Mouse (Mus musculus): ENCODE results near the gene Dgkg. TPM values are rescaled to one million over a fixed set of nuclear protein-coding genes. Genes with fewer than 3 reads are reported as not detected.
A peak's percentile ranks its signal among the peaks of the same experiment; 100 is the strongest.

Dgkg gene
- under 1 TPM; 0.82 to 0.88 TPM for total RNA-seq (2021)
- long read RNA-seq, experiment 1, partial matches to known transcripts, result 0 of 1 reads
- long read RNA-seq, experiment 1, other reads (novel, unspliced or antisense), result 0 of 1 reads
- long read RNA-seq, experiment 2, partial matches to known transcripts, result 0 of 1 reads
- long read RNA-seq, experiment 2, other reads (novel, unspliced or antisense), result 0 of 1 reads

DNA sequence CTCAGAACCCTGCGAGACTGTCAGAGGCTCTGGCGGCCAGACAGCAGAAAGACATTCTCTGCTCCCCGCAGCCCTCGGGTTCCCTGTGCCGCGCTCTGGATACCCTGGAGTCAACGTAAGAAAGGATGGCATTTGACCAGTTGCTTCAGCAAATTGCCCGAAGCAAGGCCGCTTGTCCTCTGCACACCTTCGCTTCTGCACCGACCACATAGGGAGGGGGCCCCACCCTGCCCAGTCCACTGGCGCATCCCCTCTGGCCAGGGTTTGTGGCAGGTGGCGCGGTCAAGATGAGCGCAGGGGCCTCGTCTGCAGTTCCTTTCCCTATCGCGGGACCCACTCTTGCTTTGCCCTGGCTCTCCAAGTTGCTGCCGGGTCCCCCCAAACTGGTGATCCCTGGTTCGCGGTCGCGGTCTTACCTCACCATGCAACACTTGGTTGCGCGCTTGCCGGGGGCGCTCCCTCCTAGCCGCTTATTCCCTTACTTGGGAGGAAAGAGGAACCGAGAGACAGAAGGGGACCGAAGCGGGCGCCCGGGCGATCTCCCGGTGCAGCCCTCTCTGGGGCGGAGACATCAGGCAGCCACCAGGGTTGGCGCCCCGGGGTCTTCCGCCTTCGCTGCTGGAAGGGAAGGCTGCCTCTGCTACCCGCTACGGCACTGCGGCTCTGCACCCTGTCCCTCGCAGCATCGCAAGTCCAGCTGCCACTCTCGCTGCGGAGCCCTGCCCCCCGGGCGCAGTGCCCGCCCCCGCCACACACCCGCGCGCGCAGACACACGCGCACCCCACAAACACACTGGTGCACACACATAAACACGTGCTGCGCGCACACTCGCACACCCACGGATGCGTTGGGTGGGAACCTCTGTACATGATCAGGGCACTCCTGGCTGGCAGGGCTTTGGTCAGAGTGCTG is at the start of gene Dgkg:
Dgkg (minus strand) TSS at position 689 of the 912 bp plus-strand sequence.
- peak; percentile 27 for DNase-seq

DNA sequence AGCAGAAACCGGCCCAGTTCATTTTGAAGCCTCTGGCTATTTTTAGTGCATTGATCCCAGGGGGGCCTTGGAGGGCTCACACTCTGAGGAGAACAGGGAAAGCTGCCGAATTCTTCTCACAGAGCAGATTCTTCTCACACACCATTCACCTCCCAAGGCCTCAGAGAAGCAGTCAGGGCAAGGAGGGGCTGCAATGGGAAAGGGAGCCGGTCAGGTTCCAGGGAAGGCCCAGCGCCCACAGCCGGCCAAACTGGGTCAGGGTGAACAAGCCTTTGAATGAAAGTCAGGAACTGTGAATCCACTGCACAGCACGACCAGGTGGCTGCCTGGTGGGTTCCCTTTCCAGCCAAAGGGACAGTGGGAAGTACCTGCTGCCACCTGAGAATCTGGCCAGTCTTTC is 47.9 kb upstream of the Dgkg start:
- no peak for DNase-seq

DNA sequence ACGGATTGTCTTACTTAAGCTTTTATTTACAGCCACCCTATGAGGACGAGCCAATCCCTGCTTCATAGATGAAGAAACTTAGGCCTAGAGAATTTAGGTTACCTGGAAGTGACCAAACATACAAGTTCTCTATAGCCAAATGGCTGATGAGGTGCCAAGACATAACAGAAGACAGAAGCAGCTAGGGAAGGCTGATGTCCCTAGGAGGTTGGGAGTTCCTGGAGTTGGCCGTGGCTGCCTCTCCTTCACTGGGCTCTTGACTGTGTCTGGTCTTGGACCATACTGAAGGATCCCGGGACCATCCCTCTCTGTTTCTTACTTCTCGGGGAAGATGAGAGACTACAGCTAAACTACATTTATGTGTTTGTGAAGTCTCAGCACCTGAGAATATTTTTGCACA is 47.1 kb upstream of the Dgkg start:
- DNase-seq, result no peak

DNA sequence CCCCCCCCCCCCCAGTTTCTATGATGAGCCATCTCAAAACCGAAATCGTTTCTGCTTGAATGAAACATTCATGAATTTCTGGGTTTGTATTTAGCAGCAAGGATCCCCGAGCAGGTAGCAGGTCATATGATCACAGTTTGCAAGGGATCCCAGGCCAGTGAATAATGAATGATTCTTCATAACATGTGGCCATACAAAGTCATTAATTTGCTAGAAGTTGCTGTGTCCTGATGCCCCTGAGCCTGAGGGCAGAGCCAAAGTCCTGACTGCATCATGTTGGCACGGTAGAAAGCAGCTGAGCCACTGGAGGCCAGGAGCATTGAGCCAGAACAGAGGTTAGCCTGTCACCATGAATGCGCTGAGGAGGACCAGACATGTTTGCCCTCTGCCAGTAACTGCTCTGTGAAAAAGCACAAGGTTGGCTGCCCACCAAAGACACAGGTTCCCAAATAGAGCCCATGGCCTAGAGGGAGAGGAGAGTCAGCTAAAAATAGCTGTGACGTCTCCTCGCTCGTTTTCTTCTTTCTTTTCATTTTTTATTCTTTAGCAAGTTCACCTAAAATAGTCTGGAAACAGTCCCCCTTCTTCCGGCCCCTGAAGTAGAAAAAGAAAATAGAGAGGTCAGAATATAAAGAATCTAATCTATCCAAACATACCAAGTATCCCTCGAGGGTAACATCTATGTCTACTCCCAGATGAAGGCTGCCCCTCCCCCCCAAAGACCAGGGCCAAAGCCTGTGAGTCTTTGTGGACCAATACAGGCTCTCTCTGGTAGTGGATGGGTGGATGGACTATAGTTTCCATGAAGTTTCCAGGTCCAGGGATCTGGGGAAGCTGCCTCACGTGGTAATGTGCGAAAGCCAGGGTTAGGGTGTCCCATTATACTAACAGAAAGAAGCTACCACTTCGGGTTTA is 42.1 kb upstream of the Dgkg start:
- peak; percentile 45 for DNase-seq

DNA sequence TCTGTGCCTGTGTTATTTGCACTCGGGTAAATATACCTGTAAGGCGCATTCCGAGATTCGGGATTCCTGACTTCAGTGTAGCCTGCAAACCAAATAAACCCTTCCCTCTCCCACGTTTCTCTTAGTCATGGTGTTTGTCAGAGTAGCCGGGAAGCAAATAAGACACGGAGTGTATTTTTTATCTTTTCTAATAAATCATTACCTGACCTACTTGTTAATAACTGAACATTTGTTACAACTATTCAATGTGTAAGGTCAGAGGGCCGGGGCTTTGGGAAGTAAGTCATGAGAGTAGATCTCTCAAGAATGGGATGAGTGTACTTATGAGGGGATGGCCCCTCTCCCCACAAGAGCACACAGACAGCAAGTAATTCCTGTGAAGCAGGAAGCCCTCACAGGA is 41.1 kb upstream of the Dgkg start:
- DNase-seq, result no peak

DNA sequence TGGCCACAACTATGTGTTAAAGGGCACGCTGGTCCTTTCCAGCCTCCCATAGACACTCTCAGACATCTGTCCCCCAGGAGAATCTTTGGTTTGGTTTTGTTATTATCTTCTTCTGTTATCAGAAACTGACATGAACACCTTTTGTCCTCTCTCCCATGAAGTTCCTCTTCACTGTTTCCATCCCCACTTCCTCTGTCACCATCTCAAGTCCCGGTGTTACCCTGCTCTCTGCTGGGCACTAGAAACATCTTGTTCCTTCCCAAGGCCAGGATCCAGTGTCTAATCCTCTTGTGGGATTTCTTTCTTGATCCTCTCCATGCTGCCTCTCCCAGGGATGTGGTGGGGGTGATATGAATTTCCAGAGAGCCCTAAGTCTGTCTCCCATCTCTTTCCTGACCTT is 32.6 kb upstream of the Dgkg start:
- DNase-seq, result no peak

DNA sequence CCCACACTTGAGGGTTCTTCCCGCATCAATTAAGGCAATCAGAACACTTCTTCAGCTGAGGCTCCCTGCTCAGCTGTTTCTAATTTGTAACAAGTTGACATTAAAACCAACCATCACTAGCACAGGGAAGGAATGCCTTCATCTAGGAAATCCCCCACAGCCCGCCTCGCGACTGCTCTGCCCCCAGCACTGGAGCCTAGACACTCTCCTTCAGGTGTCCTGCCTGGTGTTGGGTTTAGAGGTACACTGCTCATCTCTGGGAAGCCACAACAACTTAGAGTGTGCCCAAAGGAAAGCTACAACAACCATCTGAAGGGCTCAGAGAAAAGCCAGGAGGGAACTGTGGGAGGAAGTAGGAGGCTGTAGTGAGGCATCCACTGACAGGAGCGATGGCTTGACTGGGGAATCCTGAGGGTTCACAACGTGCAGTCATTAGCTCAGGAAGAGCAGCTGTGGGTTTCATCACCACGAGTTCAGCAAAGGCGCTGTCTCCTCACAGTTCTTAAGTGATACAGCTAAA is 30.8 kb upstream of the Dgkg start:
- DNase-seq, result no peak

DNA sequence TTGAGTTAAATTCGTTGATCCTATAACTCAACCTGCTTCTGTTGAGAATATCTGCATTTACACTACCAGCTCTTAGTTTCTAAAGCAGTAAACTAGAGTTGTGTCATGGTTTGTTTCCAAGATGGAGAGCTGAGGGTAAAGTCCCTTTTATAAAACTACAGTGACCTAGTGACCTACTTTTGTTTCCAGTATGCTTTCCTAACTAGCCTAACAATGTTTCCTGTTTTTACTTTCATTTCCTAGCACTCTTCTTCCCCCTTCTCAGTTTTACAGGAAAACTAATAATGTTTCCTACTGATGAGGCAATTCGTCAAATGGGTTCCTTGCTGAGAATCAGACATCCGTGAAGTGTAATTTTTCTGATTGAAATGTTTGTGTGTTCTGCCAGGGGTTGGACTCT is 26.6 kb upstream of the Dgkg start:
- DNase-seq, result no peak

DNA sequence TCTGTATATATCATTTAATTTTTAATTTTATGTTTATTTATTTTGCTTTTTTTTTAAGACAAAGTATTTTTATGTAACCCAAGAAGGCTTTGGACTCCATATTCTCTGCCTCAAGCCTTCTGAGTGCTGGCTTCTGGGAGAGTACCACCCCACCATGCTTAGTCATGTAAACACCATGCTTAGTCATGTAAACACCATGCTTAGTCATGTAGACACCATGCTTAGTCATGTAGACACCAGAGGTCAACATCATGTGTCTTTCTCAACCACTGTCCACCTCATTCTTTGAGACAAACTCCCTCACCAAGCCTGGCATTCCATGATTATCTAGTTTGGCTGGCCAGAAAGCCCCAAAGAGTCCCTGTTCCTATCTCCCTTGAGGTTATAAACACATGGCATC is 25.7 kb upstream of the Dgkg start:
- DNase-seq, result no peak

DNA sequence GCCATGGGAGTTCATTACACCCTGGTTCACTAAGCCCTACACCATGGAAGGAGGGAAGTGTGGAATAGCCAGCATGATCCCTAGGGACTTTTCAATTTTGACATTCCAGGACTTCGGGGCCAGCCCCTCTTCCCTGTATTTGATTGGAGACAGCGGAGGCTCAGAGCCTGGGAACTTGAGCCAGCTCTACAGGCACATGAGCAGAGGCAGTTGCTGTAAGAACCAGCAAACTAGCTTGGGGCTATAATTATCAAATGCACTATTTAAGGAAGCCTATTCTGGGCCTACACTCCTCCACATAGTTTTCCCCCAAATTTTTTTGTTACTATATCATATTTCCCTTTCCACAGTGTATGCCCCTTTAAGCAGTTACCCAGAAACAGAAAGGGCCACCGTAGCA is 22.6 kb upstream of the Dgkg start:
- no peak for DNase-seq

DNA sequence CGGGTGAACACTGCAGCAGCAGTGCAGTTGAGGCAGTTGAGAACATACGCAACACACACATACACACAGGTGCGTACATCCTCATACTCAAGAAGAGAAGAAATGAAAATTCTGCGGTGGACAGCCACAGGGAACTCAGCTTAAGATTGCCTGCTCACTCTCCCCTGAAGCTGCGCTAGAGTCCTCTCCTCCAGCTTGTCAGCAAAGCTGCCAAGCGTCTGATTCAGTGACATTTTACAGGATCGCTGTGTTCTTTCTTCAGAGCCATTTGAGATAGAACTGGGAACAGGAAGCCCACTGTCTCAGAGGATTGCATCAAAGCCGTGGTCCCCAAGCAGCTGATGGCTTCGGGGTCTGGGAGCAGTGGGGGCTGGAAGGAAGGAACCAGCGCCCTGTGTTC is 17.6 kb upstream of the Dgkg start:
- no peak for DNase-seq

DNA sequence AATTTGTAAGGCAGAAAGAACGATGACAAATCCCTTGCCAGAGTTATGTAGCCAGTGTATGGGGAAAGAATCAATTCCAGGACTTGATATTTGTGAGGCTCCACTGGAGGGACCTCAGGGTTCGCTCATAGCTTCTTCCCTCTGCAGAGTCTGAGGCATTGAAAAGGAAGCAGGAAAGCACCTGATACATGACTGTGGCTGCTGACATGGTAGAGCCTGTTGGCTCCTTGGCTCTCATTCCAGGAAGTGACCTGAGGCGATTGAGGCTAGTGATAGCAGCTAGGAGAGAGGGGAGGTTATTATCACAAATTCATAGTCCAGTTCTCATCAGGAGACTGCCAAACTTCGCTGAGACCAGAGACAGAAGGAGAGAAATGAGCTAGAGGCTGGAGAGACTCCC is 17.1 kb upstream of the Dgkg start:
- DNase-seq, result no peak

DNA sequence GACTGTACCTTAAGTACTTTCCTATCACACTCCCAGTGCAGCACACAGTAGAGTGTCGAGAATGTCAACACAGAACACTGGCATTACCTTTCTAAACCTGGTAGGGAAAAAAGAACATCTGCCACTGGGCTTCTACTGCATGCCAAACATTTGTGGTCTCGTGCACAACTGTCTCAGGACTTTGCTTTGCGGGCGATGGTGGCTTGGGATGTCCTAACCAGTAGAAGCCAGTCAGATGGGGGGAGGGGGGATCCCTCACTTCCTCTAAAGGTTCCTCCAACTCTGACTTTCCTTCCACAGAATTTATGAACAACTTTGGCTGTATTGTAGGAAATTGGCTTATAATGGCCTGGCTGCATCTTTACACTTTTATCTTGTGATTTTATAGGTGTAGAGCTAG is 7.0 kb upstream of the Dgkg start:
- DNase-seq, result no peak

DNA sequence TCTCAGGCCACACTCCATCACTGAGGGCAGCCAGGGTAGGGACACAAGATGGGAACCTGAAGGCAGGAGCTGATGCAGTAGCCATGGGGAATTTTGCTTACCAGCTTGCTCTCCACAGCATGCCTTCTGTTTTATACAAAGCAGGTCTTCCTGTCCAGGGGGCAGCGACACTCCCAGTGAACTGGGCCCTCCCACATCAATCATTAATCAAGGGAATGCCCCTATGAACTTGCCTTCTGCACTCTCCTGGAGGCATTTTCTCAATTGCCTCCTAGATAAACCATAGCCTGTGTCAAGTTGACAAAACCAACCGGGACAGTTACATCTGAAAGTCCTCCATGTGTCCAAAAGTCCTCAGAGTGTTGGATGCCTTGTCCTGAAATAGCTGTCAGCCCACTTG is 6.1 kb upstream of the Dgkg start:
- no peak for DNase-seq

DNA sequence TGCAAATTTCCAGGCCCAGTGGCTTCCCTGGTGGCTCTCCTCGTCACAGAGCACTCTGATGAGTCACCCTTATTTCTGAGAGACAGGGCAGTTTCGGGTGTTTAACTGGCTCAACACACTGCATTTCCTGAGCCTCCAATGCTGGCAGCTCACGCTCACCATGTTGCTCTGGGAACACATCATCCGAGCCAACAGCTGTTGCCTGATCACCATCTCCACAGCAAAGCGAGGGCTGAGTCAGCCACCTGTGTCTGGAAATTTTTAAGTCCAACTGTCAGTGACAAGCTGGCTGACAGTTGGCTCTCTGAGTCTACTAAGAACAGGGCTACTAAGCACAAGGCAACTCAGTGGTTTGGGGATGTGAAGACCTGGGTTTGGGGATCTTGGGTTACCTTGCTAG is 4.1 kb upstream of the Dgkg start:
- peak; percentile 9 for DNase-seq

DNA sequence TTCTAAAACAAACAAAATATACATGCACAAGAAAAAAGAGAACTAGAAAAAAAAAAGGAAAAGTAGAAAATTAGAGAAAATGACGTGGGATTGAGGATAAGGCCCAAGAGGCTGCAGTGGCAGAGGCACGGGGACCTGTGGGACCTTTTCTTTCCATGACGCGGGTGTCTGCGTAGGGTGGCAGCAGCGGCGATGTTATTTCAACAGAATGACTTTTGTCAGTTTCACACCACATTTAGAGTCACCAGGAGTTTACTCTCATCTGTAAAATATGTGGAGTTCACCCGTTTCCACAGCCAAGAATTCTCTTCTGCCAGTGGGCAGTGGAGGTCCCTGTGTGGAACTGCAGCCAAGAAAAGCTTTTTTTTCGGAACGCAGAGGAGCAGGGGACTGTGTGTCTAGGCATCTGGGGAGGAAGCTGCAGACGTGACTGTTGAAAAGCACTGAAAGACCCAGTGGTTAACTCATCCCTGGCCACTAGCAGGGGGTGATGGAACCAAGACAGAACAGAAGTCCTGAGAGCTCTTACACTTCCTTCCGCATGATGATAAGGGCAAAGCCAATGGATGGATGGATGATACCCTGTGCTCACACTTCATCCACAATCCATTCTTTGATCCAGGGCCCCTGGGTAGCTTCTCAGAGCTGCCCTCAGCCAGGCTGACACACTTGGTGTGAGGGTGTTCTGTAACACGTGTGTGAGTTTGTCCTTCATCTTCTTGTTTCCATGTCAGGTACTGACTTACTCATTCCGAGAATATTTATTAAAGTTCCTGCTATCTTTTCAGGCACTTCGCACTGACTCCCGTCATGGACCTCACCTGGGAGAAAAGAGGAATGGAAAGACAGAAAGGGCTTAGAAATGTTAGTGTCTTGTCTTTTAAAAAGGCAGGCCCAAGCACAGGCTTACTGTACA is 1.1 kb upstream of the Dgkg start:
- no peak for DNase-seq

DNA sequence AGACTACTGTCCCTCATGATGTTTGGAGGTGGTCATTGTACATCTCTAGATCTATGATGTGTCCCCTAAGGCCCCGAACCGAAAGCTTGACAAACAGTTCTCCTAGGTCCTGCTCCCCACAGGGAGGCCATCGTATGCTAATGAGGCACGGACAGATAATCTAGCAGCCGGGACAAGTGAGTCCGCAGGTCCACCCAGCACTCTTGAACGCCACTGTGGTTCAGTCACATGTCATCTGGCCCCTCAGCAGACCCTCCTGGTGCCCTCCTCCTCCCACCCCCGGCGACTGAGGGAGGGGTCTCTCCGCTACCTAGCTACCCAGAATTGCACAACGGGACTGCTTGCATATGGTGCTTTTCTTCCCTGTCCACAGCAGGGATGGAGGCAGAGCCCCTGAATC is 1.2 kb downstream of the Dgkg start:
- no peak for DNase-seq

DNA sequence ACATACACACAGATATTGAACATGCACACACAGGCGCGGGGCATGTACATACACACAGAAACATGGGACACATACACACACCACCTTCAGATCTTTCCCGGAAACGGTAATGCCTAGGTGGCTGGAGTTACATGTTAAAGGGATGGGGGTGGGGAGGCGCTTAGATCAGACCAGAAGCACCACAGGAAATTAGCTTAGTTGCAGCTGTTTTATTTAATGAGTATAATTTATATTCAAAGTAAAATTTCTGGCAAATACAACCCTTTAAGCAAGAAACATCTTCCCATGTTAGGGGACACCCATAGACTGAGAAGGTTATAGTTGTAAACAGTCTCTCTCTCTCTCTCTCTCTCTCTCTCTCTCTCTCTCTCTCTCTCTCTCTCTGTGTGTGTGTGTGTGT is 1.8 kb downstream of the Dgkg start:
- no peak for DNase-seq

DNA sequence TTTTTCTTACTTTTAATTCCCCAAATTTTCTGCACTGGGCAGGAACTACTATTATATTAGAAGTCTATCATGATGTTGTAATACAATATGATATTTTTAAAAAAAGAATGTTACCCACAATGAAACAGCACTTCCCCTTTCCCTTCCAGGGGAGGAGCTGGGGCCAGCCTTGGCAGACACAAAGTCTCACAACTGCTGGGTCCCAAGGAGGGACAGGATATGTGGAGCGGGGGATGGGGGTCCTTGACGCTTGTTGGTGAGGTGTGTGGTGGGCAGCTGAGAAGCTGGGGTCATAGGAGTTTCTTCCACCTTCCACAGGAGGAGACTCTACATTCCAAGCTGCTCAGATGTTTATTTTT is 2.6 kb downstream of the Dgkg start:
- DNase-seq, result no peak

DNA sequence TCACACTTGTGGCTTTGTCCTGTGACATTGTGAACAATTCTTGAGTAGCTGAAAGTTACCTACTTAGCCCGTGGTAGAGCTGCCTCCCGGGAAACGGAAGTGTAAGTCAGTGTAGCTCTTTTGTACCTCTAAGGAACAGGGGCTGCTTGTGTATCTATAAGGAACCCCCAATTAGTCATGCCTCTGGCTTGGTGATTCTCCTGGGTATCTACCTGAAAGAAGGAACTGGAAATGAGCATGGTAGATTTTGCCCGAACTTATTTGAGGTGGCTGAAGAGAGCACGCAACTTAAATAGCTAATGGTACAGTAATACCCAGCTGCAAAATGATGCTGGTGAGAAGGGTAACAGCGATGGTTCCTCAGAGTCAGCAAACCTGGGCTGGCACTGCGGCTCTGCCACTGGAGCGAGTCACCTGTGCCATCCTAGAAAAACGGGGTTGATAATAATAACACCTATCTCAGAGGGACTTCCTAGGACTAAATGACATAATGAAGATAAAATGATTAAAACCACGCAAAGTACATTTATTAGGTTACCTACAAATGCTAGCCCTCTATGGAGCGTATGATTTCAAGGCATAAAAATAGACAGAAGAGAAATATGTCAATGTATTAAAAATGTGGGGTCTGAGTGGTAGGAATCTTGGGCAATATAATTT is 3.1 kb downstream of the Dgkg start:
- DNase-seq, result no peak

DNA sequence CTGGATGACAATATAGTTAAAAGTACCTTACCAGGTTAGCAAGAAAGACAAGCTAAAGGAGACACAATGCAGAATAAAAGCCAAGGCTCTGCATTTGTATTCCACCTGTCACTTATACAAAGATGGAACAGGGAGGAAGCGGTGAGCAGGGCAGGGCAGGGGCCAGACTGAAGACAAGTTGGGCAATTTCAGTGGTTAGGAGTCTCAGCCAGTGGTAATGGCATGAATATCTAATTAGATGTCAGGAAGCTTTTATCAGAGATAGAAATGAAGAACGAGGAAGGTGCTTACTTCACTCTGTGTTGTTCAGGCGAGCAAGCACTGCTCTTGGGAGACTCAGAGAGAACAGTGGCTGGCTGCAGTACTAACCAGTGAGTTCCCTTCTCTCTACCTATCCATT is 5.8 kb downstream of the Dgkg start:
- no peak for DNase-seq

All from gastrocnemius, postnatal 10 days (tissue).